Comparison of ENCODE assay signal across 19 mouse cellular contexts in genomic region chr7:27483860-27484259, GRCm38 (mm10). TPM values are rescaled to one million over a fixed set of nuclear protein-coding genes. Genes with fewer than 3 reads are reported as not detected.
"Had no signal": no experiment of that assay in that cellular context is flagged by ENCODE, and none has a peak within 500 bp of the region (broad histone marks: within the 10 kb centered on the region; RNA-seq: fewer than 3 reads in every experiment).

No protein-coding gene starts in this region.

- H3K36me3 ChIP-seq: lung, embryonic 15.5 days had no signal

- H3K9ac ChIP-seq: kidney, embryonic 15.5 days; liver, embryonic 15.5 days; lung, embryonic 15.5 days had no signal

- H3K27ac ChIP-seq: kidney, embryonic 15.5 days; left cerebral cortex, adult 2 months; lung, embryonic 15.5 days; stomach, postnatal 0 days had no signal

- H3K9me3 ChIP-seq: kidney, embryonic 15.5 days; liver, embryonic 15.5 days; lung, embryonic 15.5 days had no signal

- H3K4me2 ChIP-seq: kidney, embryonic 15.5 days; liver, embryonic 15.5 days; lung, embryonic 15.5 days; midbrain, embryonic 11.5 days had no signal

- H3K27me3 ChIP-seq: kidney, embryonic 15.5 days; liver, embryonic 15.5 days; lung, embryonic 15.5 days had no signal

- H3K4me3 ChIP-seq: kidney, embryonic 15.5 days; left cerebral cortex, adult 2 months; liver, embryonic 15.5 days; lung, embryonic 15.5 days had no signal

- DNase-seq: kidney, adult 8-10 months; kidney, postnatal 10 days; kidney, postnatal 36 days; layer of hippocampus, postnatal 36 days; lung, adult 18-20 months; lung, postnatal 10 days; lung, postnatal 36 days; midbrain, embryonic 14.5 days; right cerebral cortex, adult 18-20 months; right cerebral cortex, postnatal 14 days; right cerebral cortex, postnatal 4 days; thymus, postnatal 25 days had no signal

RNA-seq across cellular contexts. Expression of gene Prx, which starts 15.3 kb away (rescaled TPM):
- total RNA-seq: liver, adult 2 months had no signal

RNA-seq across cellular contexts. Expression of gene Sptbn4, which starts 36.4 kb away (rescaled TPM):
- total RNA-seq: liver, adult 2 months had no signal
